Mouse (Mus musculus) ES-E14 (cell line): ENCODE measurements around the gene Zfp518a.

ENCODE experiments used
- CHD2 ChIP-seq: IDR thresholded peaks from 2 replicates; pipeline ENCODE4 v1.6.1; 2014; ENCODE audit warnings: mild to moderate bottlenecking, low read depth, low read length, inconsistent platforms
- ZC3H11A ChIP-seq: IDR thresholded peaks from 2 replicates; pipeline ENCODE4 v1.6.1; 2012; ENCODE audit warnings: low read depth, mild to moderate bottlenecking, inconsistent platforms, low read length, borderline replicate concordance

GRCm38 (mm10) chr19:40943552-40943951 lies 49.0 kb downstream of the Zfp518a start:
- TF ChIP-seq CHD2 (no peak), ZC3H11A (no peak)
